Mouse (Mus musculus): ENCODE results near the gene Frmd8.

- no peak for TF ChIP-seq CTCF (IDR thresholded peaks at IDR 0.05; ENCODE audit: borderline replicate concordance, extremely low read depth, insufficient read depth, insufficient read length)
- no peak for TF ChIP-seq POLR2A (IDR thresholded peaks at IDR 0.05; ENCODE audit: borderline replicate concordance, extremely low read depth, insufficient read depth, insufficient read length, poor library complexity, severe bottlenecking)
Measured at GRCm38 (mm10) chr19:5887234-5887815, 12.3 kb upstream of the Frmd8 start.
